Mouse (Mus musculus): Measurements from ENCODE around the gene Brd1. TPM values are rescaled to one million over a fixed set of nuclear protein-coding genes. Genes with fewer than 3 reads are reported as not detected.
"Not testable (repeated sequence)": the region's sequence is repeated elsewhere in the genome, so short reads cannot be mapped to it uniquely, and the experiment has no call there.

Brd1 gene
- polyA plus RNA-seq (2015; fragmentation: Nextera tagmentation; extraction: Ambion mirVana): 27.3 and 27.6 TPM in 2 replicates

DNA sequence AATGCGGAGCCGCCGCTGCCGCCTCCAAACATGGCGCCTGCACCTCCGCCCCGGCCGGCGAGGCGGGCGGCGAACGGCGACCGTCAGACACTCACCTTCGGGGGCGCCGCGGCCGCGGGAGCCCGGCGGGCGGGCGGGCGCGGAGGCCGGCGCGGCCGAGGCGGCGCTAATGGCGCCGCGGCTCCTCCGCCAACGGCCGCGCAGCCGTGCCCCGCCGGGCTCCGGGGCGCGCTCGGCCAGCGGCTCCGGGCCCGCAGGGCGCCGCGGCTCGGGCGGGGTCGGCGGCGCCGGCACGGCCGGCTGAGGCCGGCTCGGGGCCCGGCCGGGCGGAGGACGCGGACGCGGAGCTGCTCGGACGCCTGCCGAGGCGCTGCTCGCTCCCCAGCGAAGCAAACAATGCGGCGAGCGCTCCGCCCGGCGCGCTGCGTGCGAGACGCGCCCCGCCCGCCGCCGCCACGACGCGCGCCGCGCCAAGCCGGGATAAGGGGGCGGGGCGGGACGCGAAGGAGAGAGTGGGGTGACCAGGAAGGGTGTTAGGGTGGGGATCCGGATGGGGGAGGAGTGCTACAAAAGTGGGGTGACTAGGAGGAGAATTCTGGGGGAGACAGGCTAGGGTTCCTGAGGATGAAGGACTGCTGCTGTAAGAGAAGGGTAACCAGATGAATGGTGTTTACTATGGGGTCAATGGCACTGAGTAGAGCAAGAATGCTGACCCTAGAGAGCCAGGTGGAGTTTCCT is at the start of gene Brd1:
Gene Brd1, minus strand, starts transcription at position 400 of the 738 bp plus-strand sequence.
- under 1% methylated on average over 62 of the region's 103 CpGs for WGBS

DNA sequence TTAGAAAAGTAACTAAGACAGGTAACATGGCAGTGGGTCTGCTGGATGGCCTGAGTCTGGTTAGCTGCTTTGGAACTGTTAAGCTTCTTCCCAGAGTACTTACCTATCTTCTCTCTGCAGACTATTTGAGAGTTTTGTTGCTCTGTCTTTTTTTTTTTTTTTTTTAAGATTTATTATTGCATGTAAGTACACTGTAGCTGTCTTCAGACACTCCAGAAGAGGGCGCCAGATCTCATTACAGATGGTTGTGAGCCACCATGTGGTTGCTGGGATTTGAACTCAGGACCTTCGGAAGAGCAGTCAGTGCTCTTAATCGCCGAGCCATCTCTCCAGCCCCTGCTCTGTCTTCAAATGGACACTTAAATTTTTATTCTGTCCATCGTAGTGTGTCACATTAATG is 40.6 kb upstream of the Brd1 start:
- peaks cover 18% of the 10 kb centered on the region for H3K36me3 ChIP-seq (ENCODE audit: control insufficient read depth, insufficient read depth)
- H3K27ac ChIP-seq (ENCODE audit: low read length); H3K4me1 ChIP-seq (replicated peaks; ENCODE audit: control insufficient read depth, insufficient read depth, low read length); ATAC-seq; H3K4me2 ChIP-seq (ENCODE audit: low read length); H3K27me3 ChIP-seq (replicated peaks; ENCODE audit: control insufficient read depth, insufficient read depth, low read length); H3K9ac ChIP-seq (replicated peaks; ENCODE audit: low read depth, low read length); H3K4me3 ChIP-seq (replicated peaks; ENCODE audit: low read length); H3K9me3 ChIP-seq (ENCODE audit: control insufficient read depth, low read length): not testable (repeated sequence)
- WGBS: 94% methylated on average over 5 of the region's 5 CpGs

More for the DNA sequence above, at the start of gene Brd1:
- H3K4me2 ChIP-seq (ENCODE audit: low read length): peak within 1 kb of the TSS; percentile 79
- H3K9me3 ChIP-seq (ENCODE audit: control insufficient read depth, low read length): no peaks in the 10 kb centered on the region
- H3K36me3 ChIP-seq (ENCODE audit: control insufficient read depth, insufficient read depth): peaks cover 12% of the 10 kb centered on the region
- peak within 1 kb of the TSS; percentile 94 for H3K4me3 ChIP-seq (replicated peaks; ENCODE audit: low read length)
- H3K4me1 ChIP-seq (replicated peaks; ENCODE audit: control insufficient read depth, insufficient read depth, low read length): peaks cover 26% of the 10 kb centered on the region
- ATAC-seq: peak; percentile 87
- H3K27me3 ChIP-seq (replicated peaks; ENCODE audit: control insufficient read depth, insufficient read depth, low read length): no peaks in the 10 kb centered on the region
- peak within 1 kb of the TSS; percentile 86 for H3K27ac ChIP-seq (ENCODE audit: low read length)
- H3K9ac ChIP-seq (replicated peaks; ENCODE audit: low read depth, low read length): peak within 1 kb of the TSS; percentile 93

DNA sequence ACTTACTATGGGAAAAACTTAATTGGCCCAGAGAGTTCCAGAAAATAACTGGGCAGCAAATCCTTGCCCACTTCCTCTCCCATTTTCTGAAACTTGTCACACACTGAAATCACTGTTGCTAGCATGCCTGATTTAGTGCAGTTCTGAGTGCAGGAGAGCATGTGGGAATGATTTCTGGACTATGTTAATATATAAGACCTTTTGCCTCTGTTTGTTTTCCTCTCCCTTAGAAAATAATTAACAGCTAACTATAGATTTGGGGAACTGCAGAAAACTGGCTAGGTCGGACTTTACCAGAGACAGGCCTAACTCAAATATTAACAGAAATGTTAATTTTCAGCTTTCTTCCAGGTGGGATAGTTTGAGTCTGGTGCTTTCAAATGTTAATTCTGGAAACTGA is 34.5 kb upstream of the Brd1 start:
- H3K9ac ChIP-seq (replicated peaks; ENCODE audit: low read depth, low read length): no peak overlapping the region
- no peak overlapping the region for H3K4me2 ChIP-seq (ENCODE audit: low read length)
- H3K27me3 ChIP-seq (replicated peaks; ENCODE audit: control insufficient read depth, insufficient read depth, low read length): no peaks in the 10 kb centered on the region
- peaks cover 9% of the 10 kb centered on the region for H3K9me3 ChIP-seq (ENCODE audit: control insufficient read depth, low read length)
- no peaks in the 10 kb centered on the region for H3K4me1 ChIP-seq (replicated peaks; ENCODE audit: control insufficient read depth, insufficient read depth, low read length)
- H3K4me3 ChIP-seq (replicated peaks; ENCODE audit: low read length): no peak overlapping the region
- H3K27ac ChIP-seq (ENCODE audit: low read length): no peak overlapping the region
- peaks cover 21% of the 10 kb centered on the region for H3K36me3 ChIP-seq (ENCODE audit: control insufficient read depth, insufficient read depth)
- no peak for ATAC-seq
- 85% methylated on average over 1 of the region's 1 CpGs for WGBS

DNA sequence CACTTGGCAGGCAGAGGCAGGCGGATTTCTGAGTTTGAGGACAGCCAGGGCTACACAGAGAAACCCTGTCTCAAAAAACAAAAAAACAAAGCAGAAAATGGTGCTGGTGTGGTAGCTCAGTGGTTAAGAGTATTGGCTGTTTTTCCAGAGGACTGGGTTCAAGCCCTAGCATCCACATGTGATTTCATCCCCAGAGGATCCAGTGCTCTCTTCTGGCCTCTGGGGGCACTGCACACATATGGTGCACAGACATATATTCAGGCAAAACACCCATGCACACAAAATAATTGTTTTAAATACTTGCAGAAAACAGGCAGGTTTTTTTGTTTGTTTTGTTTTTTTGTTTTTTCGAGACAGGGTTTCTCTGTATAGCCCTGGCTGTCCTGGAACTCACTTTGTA is 32.1 kb upstream of the Brd1 start:
- H3K4me2 ChIP-seq (ENCODE audit: low read length); H3K27ac ChIP-seq (ENCODE audit: low read length); ATAC-seq; H3K4me1 ChIP-seq (replicated peaks; ENCODE audit: control insufficient read depth, insufficient read depth, low read length); H3K9ac ChIP-seq (replicated peaks; ENCODE audit: low read depth, low read length); H3K4me3 ChIP-seq (replicated peaks; ENCODE audit: low read length); H3K9me3 ChIP-seq (ENCODE audit: control insufficient read depth, low read length); H3K27me3 ChIP-seq (replicated peaks; ENCODE audit: control insufficient read depth, insufficient read depth, low read length): not testable (repeated sequence)
- 99% methylated on average over 2 of the region's 2 CpGs for WGBS
- peaks cover 13% of the 10 kb centered on the region for H3K36me3 ChIP-seq (ENCODE audit: control insufficient read depth, insufficient read depth)

DNA sequence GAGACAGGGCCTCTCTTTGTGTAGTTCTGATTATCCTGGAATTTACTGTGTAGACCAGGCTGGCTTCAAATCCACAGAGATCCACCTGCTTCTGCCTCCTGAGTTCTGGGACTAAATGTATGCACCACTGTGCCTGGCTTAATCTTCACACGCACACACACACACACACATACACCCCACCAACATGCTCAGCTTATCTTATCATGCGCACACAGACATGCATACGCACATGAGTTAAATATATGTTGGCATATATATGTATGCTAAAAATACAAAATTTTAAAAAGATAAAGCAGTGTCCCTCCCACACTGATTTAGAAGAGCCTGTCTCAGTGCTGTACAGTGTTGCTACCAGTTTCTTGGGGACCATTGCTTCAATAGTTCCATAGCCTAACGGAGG is 27.5 kb upstream of the Brd1 start:
- Histone ChIP-seq H3K4me1 (replicated peaks; ENCODE audit: control insufficient read depth, insufficient read depth, low read length) (no peaks in the 10 kb centered on the region), H3K9ac (replicated peaks; ENCODE audit: low read depth, low read length) (no peak overlapping the region), H3K36me3 (ENCODE audit: control insufficient read depth, insufficient read depth) (peaks cover 10% of the 10 kb centered on the region), H3K9me3 (ENCODE audit: control insufficient read depth, low read length) (no peaks in the 10 kb centered on the region), H3K4me2 (ENCODE audit: low read length) (no peak overlapping the region), H3K4me3 (replicated peaks; ENCODE audit: low read length) (no peak overlapping the region), H3K27me3 (replicated peaks; ENCODE audit: control insufficient read depth, insufficient read depth, low read length) (no peaks in the 10 kb centered on the region), H3K27ac (ENCODE audit: low read length) (no peak overlapping the region)
- 95% methylated on average over 4 of the region's 4 CpGs for WGBS
- no peak for ATAC-seq

DNA sequence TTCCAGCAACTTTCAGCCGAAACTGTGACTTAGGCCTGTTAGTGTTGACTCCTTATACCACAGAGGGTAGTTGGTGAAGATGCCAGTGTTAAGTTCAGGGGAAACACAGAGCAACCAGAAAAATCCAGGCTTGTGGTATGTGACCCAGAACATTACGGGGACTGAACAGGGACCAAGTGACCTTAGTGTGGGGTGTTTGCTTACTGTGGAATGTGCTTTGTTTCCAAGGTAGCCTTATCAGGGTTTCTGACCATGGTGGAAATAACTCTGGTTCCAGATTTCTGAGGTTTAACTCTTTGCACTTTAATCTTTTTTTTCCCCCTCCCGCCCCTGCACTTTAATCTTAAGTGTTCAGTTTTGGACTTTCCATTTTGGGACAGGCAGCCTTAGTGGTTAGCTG is 24.0 kb upstream of the Brd1 start:
- Histone ChIP-seq H3K27ac (ENCODE audit: low read length) (no peak overlapping the region), H3K9me3 (ENCODE audit: control insufficient read depth, low read length) (no peaks in the 10 kb centered on the region), H3K9ac (replicated peaks; ENCODE audit: low read depth, low read length) (no peak overlapping the region), H3K36me3 (ENCODE audit: control insufficient read depth, insufficient read depth) (peaks cover 6% of the 10 kb centered on the region), H3K4me3 (replicated peaks; ENCODE audit: low read length) (no peak overlapping the region), H3K27me3 (replicated peaks; ENCODE audit: control insufficient read depth, insufficient read depth, low read length) (no peaks in the 10 kb centered on the region), H3K4me2 (ENCODE audit: low read length) (no peak overlapping the region), H3K4me1 (replicated peaks; ENCODE audit: control insufficient read depth, insufficient read depth, low read length) (peaks cover 14% of the 10 kb centered on the region)
- WGBS: 90% methylated on average over 3 of the region's 3 CpGs
- ATAC-seq: no peak

DNA sequence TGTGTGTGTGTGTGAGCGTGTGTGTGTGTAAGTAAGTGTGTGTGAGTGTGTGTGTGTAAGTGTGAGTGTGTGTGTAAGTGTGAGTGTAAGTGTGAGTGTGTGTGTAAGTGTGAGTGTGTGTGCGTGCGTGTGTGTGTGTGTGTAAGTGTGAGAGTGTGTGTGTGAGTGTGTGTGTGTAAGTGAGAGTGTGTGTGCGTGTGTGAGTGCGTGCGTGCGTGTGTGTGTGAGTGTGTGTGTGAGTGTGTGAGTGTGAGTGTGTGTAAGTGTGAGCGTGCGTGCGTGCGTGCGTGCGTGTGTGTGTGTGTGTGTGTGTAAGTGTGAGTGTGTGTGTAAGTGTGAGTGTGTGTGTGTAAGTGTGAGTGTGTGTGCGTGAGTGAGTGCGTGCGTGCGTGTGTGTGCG is 21.7 kb upstream of the Brd1 start:
- Histone ChIP-seq H3K4me1 (replicated peaks; ENCODE audit: control insufficient read depth, insufficient read depth, low read length) (peaks cover 20% of the 10 kb centered on the region), H3K27me3 (replicated peaks; ENCODE audit: control insufficient read depth, insufficient read depth, low read length) (no peaks in the 10 kb centered on the region), H3K27ac (ENCODE audit: low read length) (no peak overlapping the region), H3K4me2 (ENCODE audit: low read length) (no peak overlapping the region), H3K36me3 (ENCODE audit: control insufficient read depth, insufficient read depth) (peaks cover 4% of the 10 kb centered on the region), H3K9me3 (ENCODE audit: control insufficient read depth, low read length) (no peaks in the 10 kb centered on the region), H3K4me3 (replicated peaks; ENCODE audit: low read length) (no peak overlapping the region), H3K9ac (replicated peaks; ENCODE audit: low read depth, low read length) (no peak overlapping the region)
- no peak for ATAC-seq
- WGBS: 97% methylated on average over 18 of the region's 18 CpGs

DNA sequence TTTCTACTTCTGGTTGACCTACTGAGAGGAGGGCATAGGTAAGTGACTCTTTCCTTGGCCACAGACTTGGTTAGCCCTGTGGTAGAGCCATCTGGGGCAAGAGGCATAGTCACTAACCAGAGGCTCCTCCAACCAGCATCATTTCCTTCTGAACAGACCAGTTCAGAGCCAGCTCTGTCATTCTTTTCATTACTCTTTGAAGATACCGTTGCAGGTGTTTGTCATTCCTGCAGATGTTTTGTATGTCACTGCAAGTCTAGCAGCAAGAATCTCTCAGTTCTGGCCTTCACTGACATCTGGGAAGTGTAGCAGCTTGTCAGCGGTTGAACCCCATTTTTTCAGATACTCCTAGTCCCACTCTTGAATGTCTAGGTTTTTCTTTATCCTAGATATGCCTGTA is 20.9 kb upstream of the Brd1 start:
- Histone ChIP-seq H3K4me2 (ENCODE audit: low read length) (no peak overlapping the region), H3K4me1 (replicated peaks; ENCODE audit: control insufficient read depth, insufficient read depth, low read length) (peaks cover 24% of the 10 kb centered on the region), H3K27ac (ENCODE audit: low read length) (no peak overlapping the region), H3K4me3 (replicated peaks; ENCODE audit: low read length) (no peak overlapping the region), H3K9me3 (ENCODE audit: control insufficient read depth, low read length) (no peaks in the 10 kb centered on the region), H3K27me3 (replicated peaks; ENCODE audit: control insufficient read depth, insufficient read depth, low read length) (no peaks in the 10 kb centered on the region), H3K9ac (replicated peaks; ENCODE audit: low read depth, low read length) (no peak overlapping the region), H3K36me3 (ENCODE audit: control insufficient read depth, insufficient read depth) (peaks cover 4% of the 10 kb centered on the region)
- no peak for ATAC-seq
- 90% methylated on average over 2 of the region's 2 CpGs for WGBS

DNA sequence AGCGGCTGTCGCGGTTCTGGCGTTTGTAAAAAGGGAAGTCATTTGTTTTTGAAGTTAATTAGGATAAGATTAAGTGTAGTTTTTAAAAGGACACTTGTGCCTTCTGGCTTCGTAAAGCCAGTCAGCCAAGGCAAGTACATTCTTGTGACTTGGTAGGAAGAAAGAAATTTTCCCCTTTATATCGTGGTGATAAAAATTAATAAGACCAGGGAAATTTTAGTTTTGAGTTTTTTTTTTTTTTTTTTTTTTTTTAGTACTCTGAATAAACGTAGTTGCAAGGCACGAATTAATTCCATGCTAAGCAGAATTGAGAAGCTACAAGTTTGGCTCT is 18.3 kb upstream of the Brd1 start:
- peak overlapping the region; percentile 62 for H3K4me2 ChIP-seq (ENCODE audit: low read length)
- H3K27ac ChIP-seq (ENCODE audit: low read length): peak overlapping the region; percentile 87
- H3K9me3 ChIP-seq (ENCODE audit: control insufficient read depth, low read length): no peaks in the 10 kb centered on the region
- peaks cover 24% of the 10 kb centered on the region for H3K4me1 ChIP-seq (replicated peaks; ENCODE audit: control insufficient read depth, insufficient read depth, low read length)
- H3K36me3 ChIP-seq (ENCODE audit: control insufficient read depth, insufficient read depth): no peaks in the 10 kb centered on the region; the same call in 1 of the 2 replicates
- H3K4me3 ChIP-seq (replicated peaks; ENCODE audit: low read length): peak overlapping the region; percentile 87
- peak overlapping the region; percentile 90 for H3K9ac ChIP-seq (replicated peaks; ENCODE audit: low read depth, low read length)
- no peak for ATAC-seq
- no peaks in the 10 kb centered on the region for H3K27me3 ChIP-seq (replicated peaks; ENCODE audit: control insufficient read depth, insufficient read depth, low read length)
- WGBS: under 1% methylated on average over 8 of the region's 8 CpGs

Measured in forebrain, embryonic 16.5 days (tissue).